Mouse (Mus musculus): ENCODE measurements around the gene Arhgef26. TPM values are rescaled to one million over a fixed set of nuclear protein-coding genes. Genes with fewer than 3 reads are reported as not detected.

Arhgef26 gene
- polyA plus RNA-seq, 1 experiment, result 0.38 TPM

GRCm38 (mm10) chr3:62339516-62340051, 1.4 kb downstream of the Arhgef26 start:
- no peak for TF ChIP-seq CTCF (IDR thresholded peaks at IDR 0.05; ENCODE audit: control insufficient read depth, insufficient read depth, insufficient replicate concordance, low read depth, low read length)
- TF ChIP-seq POLR2A (IDR thresholded peaks at IDR 0.05; ENCODE audit: control insufficient read depth, low read depth, low read length), result no peak
- Histone ChIP-seq H3K4me3 (ENCODE audit: control insufficient read depth, low read depth, low read length) (peak overlapping the region; percentile 72), H3K27me3 (ENCODE audit: control insufficient read depth, insufficient read depth, low read length) (no peaks in the 10 kb centered on the region), H3K27ac (ENCODE audit: control insufficient read depth, insufficient read depth, low read depth, low read length) (no peak overlapping the region), H3K4me1 (ENCODE audit: control insufficient read depth, insufficient read depth, low read length) (no peaks in the 10 kb centered on the region; the same call in 1 of the 2 replicates), H3K36me3 (ENCODE audit: control insufficient read depth, insufficient read depth, low read length) (no peaks in the 10 kb centered on the region)

GRCm38 (mm10) chr3:62340154-62340760, 2.1 kb downstream of the Arhgef26 start:
- Histone ChIP-seq H3K4me3 (ENCODE audit: control insufficient read depth, low read depth, low read length) (no peak overlapping the region), H3K27ac (ENCODE audit: control insufficient read depth, insufficient read depth, low read depth, low read length) (no peak overlapping the region), H3K27me3 (ENCODE audit: control insufficient read depth, insufficient read depth, low read length) (no peaks in the 10 kb centered on the region), H3K4me1 (ENCODE audit: control insufficient read depth, insufficient read depth, low read length) (no peaks in the 10 kb centered on the region; the same call in 1 of the 2 replicates), H3K36me3 (ENCODE audit: control insufficient read depth, insufficient read depth, low read length) (no peaks in the 10 kb centered on the region)
- TF ChIP-seq CTCF (IDR thresholded peaks at IDR 0.05; ENCODE audit: control insufficient read depth, insufficient read depth, insufficient replicate concordance, low read depth, low read length) (no peak), POLR2A (IDR thresholded peaks at IDR 0.05; ENCODE audit: control insufficient read depth, low read depth, low read length) (no peak)

DNA sequence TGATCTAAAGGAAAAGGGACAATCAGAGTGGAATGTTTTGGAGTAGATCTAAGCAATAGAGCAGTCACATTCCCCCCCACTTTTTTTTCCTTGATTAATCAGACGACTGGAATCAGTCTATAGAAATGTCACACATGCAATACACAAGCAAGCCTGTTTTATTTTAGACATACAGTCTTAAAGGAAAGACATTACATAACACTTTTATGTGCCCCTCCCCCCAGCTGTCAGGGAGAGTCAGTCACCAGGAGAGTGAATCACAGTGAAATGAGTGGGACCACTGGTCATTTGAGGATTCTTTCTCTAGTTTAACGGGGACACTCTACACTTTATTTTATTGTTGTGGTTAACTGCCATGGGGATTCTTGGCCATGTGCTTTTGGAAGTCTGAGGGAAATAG, 2.7 kb downstream of the Arhgef26 start:
- no peaks in the 10 kb centered on the region for H3K27me3 ChIP-seq (ENCODE audit: control insufficient read depth, insufficient read depth, low read length)
- H3K27ac ChIP-seq (ENCODE audit: control insufficient read depth, insufficient read depth, low read depth, low read length), result no peak overlapping the region
- TF ChIP-seq POLR2A (IDR thresholded peaks at IDR 0.05; ENCODE audit: control insufficient read depth, low read depth, low read length), result no peak
- no peak for TF ChIP-seq CTCF (IDR thresholded peaks at IDR 0.05; ENCODE audit: control insufficient read depth, insufficient read depth, insufficient replicate concordance, low read depth, low read length)
- H3K4me1 ChIP-seq (ENCODE audit: control insufficient read depth, insufficient read depth, low read length), result no peaks in the 10 kb centered on the region; the same call in 1 of the 2 replicates
- H3K4me3 ChIP-seq (ENCODE audit: control insufficient read depth, low read depth, low read length), result no peak overlapping the region
- no peaks in the 10 kb centered on the region for H3K36me3 ChIP-seq (ENCODE audit: control insufficient read depth, insufficient read depth, low read length)

DNA sequence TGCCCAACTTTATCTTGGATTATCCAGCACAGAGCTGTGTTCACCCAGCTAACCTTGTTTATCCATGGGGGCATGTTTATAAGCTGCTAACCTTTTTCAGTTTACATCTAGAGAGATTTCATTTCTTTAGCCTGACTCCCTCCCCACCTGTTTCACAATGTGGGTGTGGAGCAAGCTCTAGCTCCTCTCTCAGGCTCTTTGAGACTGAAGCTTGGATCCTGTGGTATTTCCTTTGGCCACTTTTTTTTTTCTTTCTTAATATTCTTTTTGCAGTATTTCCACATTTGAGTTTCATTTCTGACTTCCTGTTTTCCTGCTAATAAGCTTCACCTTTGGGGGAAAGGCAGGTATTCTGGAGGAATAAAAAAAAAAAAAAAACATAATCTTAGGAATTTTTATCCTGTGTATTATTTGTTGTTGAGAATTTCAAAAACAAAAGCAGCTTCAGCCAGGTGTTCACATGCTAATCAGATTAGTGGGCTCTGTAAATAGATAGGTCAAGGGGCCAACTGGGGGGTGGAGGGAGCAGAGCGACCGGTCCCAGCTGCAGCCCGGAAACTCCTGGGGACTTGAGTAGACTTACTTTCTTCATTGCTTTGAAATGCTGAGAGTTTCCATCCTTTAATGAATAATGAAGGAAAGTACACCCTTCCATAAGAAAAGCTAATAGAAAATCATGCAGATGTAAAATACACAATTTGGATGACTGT, 3.5 kb downstream of the Arhgef26 start:
- Histone ChIP-seq H3K27ac (ENCODE audit: control insufficient read depth, insufficient read depth, low read depth, low read length) (no peak overlapping the region), H3K36me3 (ENCODE audit: control insufficient read depth, insufficient read depth, low read length) (no peaks in the 10 kb centered on the region), H3K4me1 (ENCODE audit: control insufficient read depth, insufficient read depth, low read length) (no peaks in the 10 kb centered on the region; the same call in 1 of the 2 replicates), H3K27me3 (ENCODE audit: control insufficient read depth, insufficient read depth, low read length) (no peaks in the 10 kb centered on the region), H3K4me3 (ENCODE audit: control insufficient read depth, low read depth, low read length) (no peak overlapping the region)
- TF ChIP-seq POLR2A (IDR thresholded peaks at IDR 0.05; ENCODE audit: control insufficient read depth, low read depth, low read length) (no peak), CTCF (IDR thresholded peaks at IDR 0.05; ENCODE audit: control insufficient read depth, insufficient read depth, insufficient replicate concordance, low read depth, low read length) (no peak)

DNA sequence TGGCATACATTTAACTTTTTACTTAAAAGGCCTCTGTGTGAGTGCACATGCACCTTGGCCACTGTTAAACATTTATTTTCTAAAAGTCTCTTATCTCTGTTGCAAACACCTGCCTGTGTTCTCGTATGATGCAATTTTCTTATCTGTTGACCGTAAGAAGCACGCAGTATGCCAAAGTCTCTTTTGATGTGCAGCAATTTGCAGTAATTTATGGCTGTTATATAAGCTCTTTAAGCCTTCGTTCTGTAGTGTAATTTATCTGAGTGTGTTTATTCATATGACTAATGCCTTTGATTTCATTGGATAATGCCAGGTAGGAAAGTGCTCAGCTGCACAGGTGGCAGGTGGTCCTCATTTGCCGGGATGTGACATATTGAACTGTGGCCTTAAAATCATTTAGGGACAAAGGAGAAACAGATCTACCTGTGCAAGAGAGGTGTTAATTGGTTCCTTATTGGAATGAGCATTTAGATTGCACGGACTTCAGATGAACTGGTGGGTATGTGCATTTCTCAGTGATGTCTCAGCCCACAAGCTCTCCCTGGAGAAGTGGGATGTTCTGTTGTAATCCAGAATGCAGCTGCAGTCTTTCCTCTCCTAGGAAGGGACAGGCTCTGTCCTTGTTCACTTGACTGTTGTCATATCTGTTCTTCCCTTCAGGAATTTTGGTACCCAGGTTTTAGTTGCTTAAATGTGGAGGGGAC, 10.5 kb downstream of the Arhgef26 start:
- Histone ChIP-seq H3K36me3 (ENCODE audit: control insufficient read depth, insufficient read depth, low read length) (no peaks in the 10 kb centered on the region), H3K27me3 (ENCODE audit: control insufficient read depth, insufficient read depth, low read length) (no peaks in the 10 kb centered on the region), H3K27ac (ENCODE audit: control insufficient read depth, insufficient read depth, low read depth, low read length) (no peak overlapping the region), H3K4me1 (ENCODE audit: control insufficient read depth, insufficient read depth, low read length) (no peaks in the 10 kb centered on the region), H3K4me3 (ENCODE audit: control insufficient read depth, low read depth, low read length) (no peak overlapping the region)
- TF ChIP-seq CTCF (IDR thresholded peaks at IDR 0.05; ENCODE audit: control insufficient read depth, insufficient read depth, insufficient replicate concordance, low read depth, low read length) (no peak), POLR2A (IDR thresholded peaks at IDR 0.05; ENCODE audit: control insufficient read depth, low read depth, low read length) (no peak)

GRCm38 (mm10) chr3:62349218-62349897, 11.2 kb downstream of the Arhgef26 start:
- Histone ChIP-seq H3K36me3 (ENCODE audit: control insufficient read depth, insufficient read depth, low read length) (no peaks in the 10 kb centered on the region), H3K4me3 (ENCODE audit: control insufficient read depth, low read depth, low read length) (no peak overlapping the region), H3K27me3 (ENCODE audit: control insufficient read depth, insufficient read depth, low read length) (no peaks in the 10 kb centered on the region), H3K27ac (ENCODE audit: control insufficient read depth, insufficient read depth, low read depth, low read length) (no peak overlapping the region), H3K4me1 (ENCODE audit: control insufficient read depth, insufficient read depth, low read length) (no peaks in the 10 kb centered on the region)
- TF ChIP-seq CTCF (IDR thresholded peaks at IDR 0.05; ENCODE audit: control insufficient read depth, insufficient read depth, insufficient replicate concordance, low read depth, low read length), result no peak
- no peak for TF ChIP-seq POLR2A (IDR thresholded peaks at IDR 0.05; ENCODE audit: control insufficient read depth, low read depth, low read length)
